Mouse (Mus musculus) embryonic facial prominence, embryonic 10.5 days (tissue): ENCODE measurements around the gene Snrpd2. TPM values are rescaled to one million over a fixed set of nuclear protein-coding genes. Genes with fewer than 3 reads are reported as not detected.

Source experiments
- DNase-seq: peaks from one replicate; pipeline ENCODE4 v3.0.0-alpha.2; 2017; ENCODE audit warnings: low spot score
- H3K27ac ChIP-seq: fragments of 300-500 bp; sonication (generic); replicated peaks from 2 replicates; pipeline ENCODE4 v1.5.1; 2016; ENCODE audit warnings: mild to moderate bottlenecking
- H3K27me3 ChIP-seq: fragments of 300-500 bp; sonication (generic); replicated peaks from 2 replicates; pipeline ENCODE4 v1.6.1; 2016; ENCODE audit warnings: low read depth, mild to moderate bottlenecking; ENCODE audit not compliant: poor library complexity, severe bottlenecking
- H3K36me3 ChIP-seq: fragments of 300-500 bp; sonication (generic); replicated peaks from 2 replicates; pipeline ENCODE4 v1.6.1; 2016; ENCODE audit warnings: mild to moderate bottlenecking, moderate library complexity
- H3K4me1 ChIP-seq: fragments of 300-500 bp; sonication (generic); 2 replicates; pipeline ENCODE4 v1.6.1; 2016
- H3K4me3 ChIP-seq: fragments of 300-500 bp; sonication (generic); 2 replicates; pipeline ENCODE4 v1.5.1; 2016; ENCODE audit warnings: mild to moderate bottlenecking, moderate library complexity
- H3K9me3 ChIP-seq: fragments of 300-500 bp; sonication (generic); 2 replicates; pipeline ENCODE4 v1.6.1; 2016; ENCODE audit warnings: mild to moderate bottlenecking
- WGBS: fragments of 180-500 bp; shearing (Covaris S2); methylation state at CpG from one replicate; pipeline ENCODE4 v1.1.7; 2016; 5-methylcytosine and 5-hydroxymethylcytosine counted together
- polyA plus RNA-seq: library from polyadenylated mRNA; unstranded; fragments of >200 nt; fragmentation: Nextera tagmentation; extraction: Ambion mirVana; gene quantifications from 2 replicates; pipeline ENCODE4 v1.2.1, GENCODE M21; 2016

The Snrpd2 gene
- polyA plus RNA-seq, 1 experiment from 2014 or later: 178 TPM

GRCm38 (mm10) chr7:19155825-19156475, 6.4 kb downstream of the Snrpd2 start:
- H3K27me3 ChIP-seq: peaks cover 31% of the 10 kb centered on the region
- H3K27ac ChIP-seq: no peak overlapping the region
- DNase-seq: no peak
- WGBS: 63% methylated on average over 13 of the region's 13 CpGs
- H3K36me3 ChIP-seq: peaks cover 55% of the 10 kb centered on the region
- H3K4me1 ChIP-seq: peaks cover 29% of the 10 kb centered on the region
- 0 out of 2 replicates have a peak, but pooled peaks cover 2% of the 10 kb centered on the region for H3K9me3 ChIP-seq
- H3K4me3 ChIP-seq: no peak overlapping the region

- peaks cover 42% of the 10 kb centered on the region for H3K36me3 ChIP-seq
- peak overlapping the region; percentile 43 for H3K4me3 ChIP-seq
- peak; percentile 94 for DNase-seq
- 6% methylated on average over 30 of the region's 30 CpGs for WGBS
- peaks cover 39% of the 10 kb centered on the region for H3K27me3 ChIP-seq
- peaks cover 24% of the 10 kb centered on the region for H3K4me1 ChIP-seq
- 0 out of 2 replicates have a peak, but pooled peaks cover 2% of the 10 kb centered on the region for H3K9me3 ChIP-seq
- peak overlapping the region; percentile 75 for H3K27ac ChIP-seq
Measured at GRCm38 (mm10) chr7:19157160-19157800, 7.8 kb downstream of the Snrpd2 start.

GRCm38 (mm10) chr7:19158601-19159000, 9.1 kb downstream of the Snrpd2 start:
- Histone ChIP-seq H3K4me1 (peaks cover 28% of the 10 kb centered on the region), H3K27ac (no peak overlapping the region), H3K27me3 (peaks cover 53% of the 10 kb centered on the region), H3K9me3 (0 out of 2 replicates have a peak, but pooled peaks cover 2% of the 10 kb centered on the region), H3K4me3 (no peak overlapping the region), H3K36me3 (peaks cover 28% of the 10 kb centered on the region)
- no peak for DNase-seq
- WGBS: 74% methylated on average over 11 of the region's 11 CpGs

GRCm38 (mm10) chr7:19159411-19159810, 9.9 kb downstream of the Snrpd2 start:
- H3K27me3 ChIP-seq: peaks cover 61% of the 10 kb centered on the region
- peaks cover 36% of the 10 kb centered on the region for H3K4me1 ChIP-seq
- no peak overlapping the region for H3K27ac ChIP-seq
- no peak for DNase-seq
- WGBS: 13% methylated on average over 18 of the region's 18 CpGs
- peaks cover 20% of the 10 kb centered on the region for H3K36me3 ChIP-seq
- 0 out of 2 replicates have a peak, but pooled peaks cover 2% of the 10 kb centered on the region for H3K9me3 ChIP-seq
- H3K4me3 ChIP-seq: peak overlapping the region; percentile 59

- Histone ChIP-seq H3K27ac (peak overlapping the region; percentile 40), H3K27me3 (peaks cover 68% of the 10 kb centered on the region), H3K9me3 (0 out of 2 replicates have a peak, but pooled peaks cover 2% of the 10 kb centered on the region), H3K4me3 (peak overlapping the region; percentile 59), H3K36me3 (peaks cover 13% of the 10 kb centered on the region), H3K4me1 (peaks cover 43% of the 10 kb centered on the region)
- 2% methylated on average over 20 of the region's 20 CpGs for WGBS
- peak; percentile 84 for DNase-seq
Measured at GRCm38 (mm10) chr7:19160115-19160514, 10.6 kb downstream of the Snrpd2 start.

GRCm38 (mm10) chr7:19162928-19163327, 13.4 kb downstream of the Snrpd2 start:
- no peaks in the 10 kb centered on the region for H3K36me3 ChIP-seq
- H3K27me3 ChIP-seq: peaks cover 83% of the 10 kb centered on the region
- H3K9me3 ChIP-seq: peaks cover 8% of the 10 kb centered on the region; the same call in 1 of the 2 replicates
- H3K4me1 ChIP-seq: peaks cover 46% of the 10 kb centered on the region
- 80% methylated on average over 7 of the region's 7 CpGs for WGBS
- H3K27ac ChIP-seq: no peak overlapping the region
- no peak overlapping the region for H3K4me3 ChIP-seq
- DNase-seq: no peak

GRCm38 (mm10) chr7:19163752-19164151, 14.2 kb downstream of the Snrpd2 start:
- Histone ChIP-seq H3K36me3 (no peaks in the 10 kb centered on the region), H3K4me1 (peaks cover 46% of the 10 kb centered on the region), H3K27ac (no peak overlapping the region), H3K9me3 (peaks cover 8% of the 10 kb centered on the region; the same call in 1 of the 2 replicates), H3K4me3 (peak overlapping the region; percentile 42), H3K27me3 (peaks cover 77% of the 10 kb centered on the region)
- 32% methylated on average over 12 of the region's 12 CpGs for WGBS
- no peak for DNase-seq

GRCm38 (mm10) chr7:19164189-19164588, 14.7 kb downstream of the Snrpd2 start:
- peak overlapping the region; percentile 42 for H3K4me3 ChIP-seq
- H3K27me3 ChIP-seq: peaks cover 73% of the 10 kb centered on the region
- no peak overlapping the region for H3K27ac ChIP-seq
- H3K36me3 ChIP-seq: no peaks in the 10 kb centered on the region
- peaks cover 8% of the 10 kb centered on the region; the same call in 1 of the 2 replicates for H3K9me3 ChIP-seq
- 3% methylated on average over 6 of the region's 6 CpGs for WGBS
- peak; percentile 66 for DNase-seq
- peaks cover 45% of the 10 kb centered on the region for H3K4me1 ChIP-seq

- H3K27me3 ChIP-seq: peaks cover 66% of the 10 kb centered on the region
- peak; percentile 51 for DNase-seq
- 2% methylated on average over 13 of the region's 13 CpGs for WGBS
Measured at GRCm38 (mm10) chr7:19164978-19165377, 15.5 kb downstream of the Snrpd2 start.

GRCm38 (mm10) chr7:19165656-19166423, 16.3 kb downstream of the Snrpd2 start, which contains the start of gene Gipr:
TSS of gene Gipr (minus strand) at chr7:19166127.
- 12% methylated on average over 14 of the region's 14 CpGs for WGBS
- Histone ChIP-seq H3K27me3 (peaks cover 62% of the 10 kb centered on the region), H3K27ac (no peak within 1 kb of the TSS), H3K36me3 (no peaks in the 10 kb centered on the region), H3K9me3 (peaks cover 5% of the 10 kb centered on the region; the same call in 1 of the 2 replicates), H3K4me1 (peaks cover 30% of the 10 kb centered on the region), H3K4me3 (peak within 1 kb of the TSS; percentile 42)
- no peak for DNase-seq

More at GRCm38 (mm10) chr7:19164978-19165377, 15.5 kb downstream of the Snrpd2 start:
- peak overlapping the region; percentile 42 for H3K4me3 ChIP-seq
- H3K27ac ChIP-seq: no peak overlapping the region
- no peaks in the 10 kb centered on the region for H3K36me3 ChIP-seq
- H3K4me1 ChIP-seq: peaks cover 37% of the 10 kb centered on the region
- H3K9me3 ChIP-seq: peaks cover 7% of the 10 kb centered on the region; the same call in 1 of the 2 replicates

GRCm38 (mm10) chr7:19166990-19167389, 17.5 kb downstream of the Snrpd2 start:
- 90% methylated on average over 3 of the region's 3 CpGs for WGBS
- Histone ChIP-seq H3K4me1 (peaks cover 34% of the 10 kb centered on the region), H3K27ac (no peak overlapping the region), H3K36me3 (no peaks in the 10 kb centered on the region), H3K9me3 (peaks cover 5% of the 10 kb centered on the region; the same call in 1 of the 2 replicates), H3K27me3 (peaks cover 61% of the 10 kb centered on the region), H3K4me3 (no peak overlapping the region)
- DNase-seq: no peak

GRCm38 (mm10) chr7:19169506-19169905, 20.0 kb downstream of the Snrpd2 start:
- Histone ChIP-seq H3K36me3 (no peaks in the 10 kb centered on the region), H3K4me1 (peaks cover 35% of the 10 kb centered on the region), H3K9me3 (peaks cover 5% of the 10 kb centered on the region; the same call in 1 of the 2 replicates), H3K27ac (no peak overlapping the region), H3K27me3 (peaks cover 51% of the 10 kb centered on the region), H3K4me3 (no peak overlapping the region)
- 66% methylated on average over 10 of the region's 10 CpGs for WGBS
- no peak for DNase-seq
